Mouse (Mus musculus): ENCODE results near the gene Gng2. TPM values are rescaled to one million over a fixed set of nuclear protein-coding genes. Genes with fewer than 3 reads are reported as not detected.

Gene Gng2
- polyA plus RNA-seq, 1 experiment from 2014 or later = 43.6 TPM

GRCm38 (mm10) chr14:19858808-19859776 lies 118.3 kb downstream of the Gng2 start:
- Histone ChIP-seq H3K36me3 (ENCODE audit: control insufficient read depth, insufficient read depth, low read length) (no peaks in the 10 kb centered on the region), H3K4me3 (replicated peaks; ENCODE audit: low read length) (no peak overlapping the region), H3K9ac (ENCODE audit: low read length) (no peak overlapping the region), H3K27ac (ENCODE audit: low read length) (no peak overlapping the region), H3K4me2 (ENCODE audit: low read depth, low read length) (no peak overlapping the region; the same call in 1 of the 2 replicates), H3K27me3 (ENCODE audit: control insufficient read depth, insufficient read depth, low read length) (no peaks in the 10 kb centered on the region), H3K9me3 (replicated peaks; ENCODE audit: control insufficient read depth, low read length) (peaks cover 4% of the 10 kb centered on the region; the same call in 1 of the 2 replicates), H3K4me1 (ENCODE audit: control insufficient read depth, insufficient read depth, low read length) (no peaks in the 10 kb centered on the region)
- WGBS = 40% methylated on average over 8 of the region's 8 CpGs
- no peak for ATAC-seq (ENCODE audit: insufficient read depth, low FRiP score)

GRCm38 (mm10) chr14:19858279-19858678 lies 119.1 kb downstream of the Gng2 start:
- no peaks in the 10 kb centered on the region for H3K4me1 ChIP-seq (ENCODE audit: control insufficient read depth, insufficient read depth, low read length)
- no peaks in the 10 kb centered on the region for H3K27me3 ChIP-seq (ENCODE audit: control insufficient read depth, insufficient read depth, low read length)
- H3K27ac ChIP-seq (ENCODE audit: low read length) = no peak overlapping the region
- no peak overlapping the region for H3K4me3 ChIP-seq (replicated peaks; ENCODE audit: low read length)
- peaks cover 4% of the 10 kb centered on the region; the same call in 1 of the 2 replicates for H3K9me3 ChIP-seq (replicated peaks; ENCODE audit: control insufficient read depth, low read length)
- H3K9ac ChIP-seq (ENCODE audit: low read length) = no peak overlapping the region
- 64% methylated on average over 2 of the region's 2 CpGs for WGBS
- ATAC-seq (ENCODE audit: insufficient read depth, low FRiP score) = no peak
- no peaks in the 10 kb centered on the region for H3K36me3 ChIP-seq (ENCODE audit: control insufficient read depth, insufficient read depth, low read length)
- no peak overlapping the region for H3K4me2 ChIP-seq (ENCODE audit: low read depth, low read length)

DNA sequence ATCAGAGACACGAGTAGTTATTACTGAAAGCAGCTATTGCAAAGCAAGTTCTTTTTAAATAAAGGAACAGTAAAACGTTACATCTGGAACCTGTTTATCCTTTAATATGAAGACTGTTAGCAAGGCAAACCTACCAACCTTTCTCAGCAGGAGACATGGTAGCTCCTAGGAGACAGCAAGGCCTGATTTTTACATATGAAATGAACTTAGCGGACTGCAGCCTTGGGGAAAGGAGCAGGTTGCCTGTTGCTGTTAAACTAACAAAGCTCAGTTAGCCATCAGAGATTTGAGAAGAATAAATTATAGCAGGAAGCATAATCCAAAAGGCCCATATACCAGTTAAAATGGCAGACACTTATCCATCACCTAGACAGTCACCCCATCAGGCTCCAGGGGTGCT lies 124.0 kb downstream of the Gng2 start:
- H3K4me3 ChIP-seq (replicated peaks; ENCODE audit: low read length) = no peak overlapping the region
- no peaks in the 10 kb centered on the region for H3K36me3 ChIP-seq (ENCODE audit: control insufficient read depth, insufficient read depth, low read length)
- ATAC-seq (ENCODE audit: insufficient read depth, low FRiP score) = no peak
- no peak overlapping the region for H3K9ac ChIP-seq (ENCODE audit: low read length)
- H3K4me2 ChIP-seq (ENCODE audit: low read depth, low read length) = no peak overlapping the region
- no peaks in the 10 kb centered on the region for H3K27me3 ChIP-seq (ENCODE audit: control insufficient read depth, insufficient read depth, low read length)
- WGBS = 50% methylated on average over 3 of the region's 3 CpGs
- no peak overlapping the region for H3K27ac ChIP-seq (ENCODE audit: low read length)
- no peaks in the 10 kb centered on the region for H3K4me1 ChIP-seq (ENCODE audit: control insufficient read depth, insufficient read depth, low read length)
- peaks cover 4% of the 10 kb centered on the region; the same call in 1 of the 2 replicates for H3K9me3 ChIP-seq (replicated peaks; ENCODE audit: control insufficient read depth, low read length)

- H3K4me3 ChIP-seq (replicated peaks; ENCODE audit: low read length) = peak overlapping the region; percentile 28
- peak; percentile 44; the same call in 1 of the 2 replicates for ATAC-seq (ENCODE audit: insufficient read depth, low FRiP score)
Observed at GRCm38 (mm10) chr14:19839600-19840332, 137.7 kb downstream of the Gng2 start.

GRCm38 (mm10) chr14:19836289-19836688 lies 141.1 kb downstream of the Gng2 start:
- WGBS = 78% methylated on average over 3 of the region's 3 CpGs

More at GRCm38 (mm10) chr14:19839600-19840332, 137.7 kb downstream of the Gng2 start:
- H3K4me1 ChIP-seq (ENCODE audit: control insufficient read depth, insufficient read depth, low read length) = no peaks in the 10 kb centered on the region
- no peak overlapping the region for H3K27ac ChIP-seq (ENCODE audit: low read length)
- H3K9ac ChIP-seq (ENCODE audit: low read length) = peak overlapping the region; percentile 56
- H3K27me3 ChIP-seq (ENCODE audit: control insufficient read depth, insufficient read depth, low read length) = no peaks in the 10 kb centered on the region
- 25% methylated on average over 15 of the region's 15 CpGs for WGBS
- H3K36me3 ChIP-seq (ENCODE audit: control insufficient read depth, insufficient read depth, low read length) = no peaks in the 10 kb centered on the region
- H3K4me2 ChIP-seq (ENCODE audit: low read depth, low read length) = peak overlapping the region; percentile 34
- H3K9me3 ChIP-seq (replicated peaks; ENCODE audit: control insufficient read depth, low read length) = no peaks in the 10 kb centered on the region

GRCm38 (mm10) chr14:19825481-19825880 lies 151.9 kb downstream of the Gng2 start:
- Histone ChIP-seq H3K36me3 (ENCODE audit: control insufficient read depth, insufficient read depth, low read length) (peaks cover 7% of the 10 kb centered on the region), H3K27me3 (ENCODE audit: control insufficient read depth, insufficient read depth, low read length) (no peaks in the 10 kb centered on the region), H3K9ac (ENCODE audit: low read length) (no peak overlapping the region), H3K4me3 (replicated peaks; ENCODE audit: low read length) (no peak overlapping the region), H3K9me3 (replicated peaks; ENCODE audit: control insufficient read depth, low read length) (0 out of 2 replicates have a peak, but pooled peaks cover 3% of the 10 kb centered on the region), H3K4me1 (ENCODE audit: control insufficient read depth, insufficient read depth, low read length) (peaks cover 9% of the 10 kb centered on the region), H3K27ac (ENCODE audit: low read length) (no peak overlapping the region), H3K4me2 (ENCODE audit: low read depth, low read length) (no peak overlapping the region)
- ATAC-seq (ENCODE audit: insufficient read depth, low FRiP score) = no peak
- 61% methylated on average over 11 of the region's 11 CpGs for WGBS

More at GRCm38 (mm10) chr14:19836289-19836688, 141.1 kb downstream of the Gng2 start:
- H3K36me3 ChIP-seq (ENCODE audit: control insufficient read depth, insufficient read depth, low read length) = no peaks in the 10 kb centered on the region
- H3K27ac ChIP-seq (ENCODE audit: low read length) = no peak overlapping the region
- H3K9me3 ChIP-seq (replicated peaks; ENCODE audit: control insufficient read depth, low read length) = no peaks in the 10 kb centered on the region
- no peak for ATAC-seq (ENCODE audit: insufficient read depth, low FRiP score)
- no peaks in the 10 kb centered on the region for H3K27me3 ChIP-seq (ENCODE audit: control insufficient read depth, insufficient read depth, low read length)
- no peak overlapping the region for H3K4me2 ChIP-seq (ENCODE audit: low read depth, low read length)
- H3K9ac ChIP-seq (ENCODE audit: low read length) = no peak overlapping the region
- H3K4me3 ChIP-seq (replicated peaks; ENCODE audit: low read length) = no peak overlapping the region
- H3K4me1 ChIP-seq (ENCODE audit: control insufficient read depth, insufficient read depth, low read length) = no peaks in the 10 kb centered on the region

DNA sequence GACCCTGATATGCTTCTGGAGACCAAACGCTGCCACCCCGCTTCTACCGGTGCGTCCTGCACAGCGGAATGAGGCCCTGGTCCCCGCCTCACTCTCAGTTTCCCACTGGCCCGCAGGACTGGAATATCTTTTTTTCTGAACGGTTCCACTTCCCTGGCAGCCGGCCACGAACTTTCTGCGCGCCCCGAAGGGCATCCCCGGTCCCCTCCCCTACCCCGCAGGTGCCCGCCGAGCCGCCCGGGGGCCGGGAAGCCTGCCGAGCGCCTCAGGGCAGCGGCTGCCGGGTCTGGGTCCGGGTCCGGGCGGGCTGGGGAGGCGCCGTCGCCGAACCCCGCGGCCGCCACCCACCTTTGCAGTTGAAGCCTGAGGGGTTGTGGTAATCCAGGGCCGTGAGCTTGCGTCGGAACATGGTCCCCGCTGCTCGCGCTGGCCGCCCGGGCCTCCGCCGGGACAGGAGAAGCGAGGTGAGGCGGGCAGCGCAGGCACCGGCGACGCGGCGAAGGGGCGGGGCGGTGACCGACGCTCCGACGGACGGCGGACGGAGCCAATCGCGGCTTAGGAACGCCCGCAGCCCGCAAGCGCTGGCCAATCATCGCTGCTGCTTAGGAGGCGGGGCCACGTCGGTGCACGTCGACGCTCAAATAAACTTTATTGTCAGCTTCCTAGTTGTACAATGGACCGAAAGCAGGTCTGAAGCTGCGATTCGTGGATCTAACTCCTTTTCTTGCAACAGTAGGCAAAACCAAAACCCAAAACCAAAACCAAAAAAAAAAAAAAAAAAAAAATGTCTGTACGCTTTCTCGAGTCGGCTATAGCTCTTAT lies 153.9 kb downstream of the Gng2 start, which contains the start of gene Rtraf:
Gene Rtraf, minus strand, starts transcription at position 504 of the 822 bp plus-strand sequence.
- Histone ChIP-seq H3K4me3 (replicated peaks; ENCODE audit: low read length) (peak within 1 kb of the TSS; percentile 96), H3K9ac (ENCODE audit: low read length) (peak within 1 kb of the TSS; percentile 93), H3K4me2 (ENCODE audit: low read depth, low read length) (peak within 1 kb of the TSS; percentile 67), H3K4me1 (ENCODE audit: control insufficient read depth, insufficient read depth, low read length) (peaks cover 9% of the 10 kb centered on the region), H3K27me3 (ENCODE audit: control insufficient read depth, insufficient read depth, low read length) (no peaks in the 10 kb centered on the region), H3K27ac (ENCODE audit: low read length) (peak within 1 kb of the TSS; percentile 83), H3K36me3 (ENCODE audit: control insufficient read depth, insufficient read depth, low read length) (peaks cover 11% of the 10 kb centered on the region), H3K9me3 (replicated peaks; ENCODE audit: control insufficient read depth, low read length) (0 out of 2 replicates have a peak, but pooled peaks cover 3% of the 10 kb centered on the region)
- peak; percentile 100 for ATAC-seq (ENCODE audit: insufficient read depth, low FRiP score)
- under 1% methylated on average over 80 of the region's 80 CpGs for WGBS

Measured in stomach, embryonic 16.5 days (tissue).